Mouse (Mus musculus) adrenal gland, adult 18-20 months (tissue): ENCODE data around the gene Plxna4. TPM values are rescaled to one million over a fixed set of nuclear protein-coding genes. Genes with fewer than 3 reads are reported as not detected.

ENCODE experiments used
- DNase-seq, 2 experiments: peaks; one replicate each; pipeline ENCODE4 v3.0.0; 2021 to 2022; ENCODE audit warnings: low spot score in 2 of 2
- total RNA-seq, 2 experiments: library from RNA; stranded (reverse); gene quantifications; 1 replicate in 1 of 2; 2 replicates in 1 of 2; pipeline ENCODE4 v1.2.3; 2021

The Plxna4 gene
- total RNA-seq, 2 experiments from 2014 or later = 4.5 to 6.7 TPM

- no peak for DNase-seq
Observed at GRCm38 (mm10) chr6:32184402-32184985, 403.5 kb downstream of the Plxna4 start.

GRCm38 (mm10) chr6:32183651-32184185 is 404.3 kb downstream of the Plxna4 start:
- DNase-seq = no peak

GRCm38 (mm10) chr6:32180012-32180358 is 408.0 kb downstream of the Plxna4 start:
- DNase-seq = no peak

- DNase-seq = no peak
Observed at GRCm38 (mm10) chr6:32179346-32180011, 408.5 kb downstream of the Plxna4 start.

GRCm38 (mm10) chr6:32177905-32178304 is 410.1 kb downstream of the Plxna4 start:
- no peak for DNase-seq

GRCm38 (mm10) chr6:32167725-32168124 is 420.3 kb downstream of the Plxna4 start:
- no peak for DNase-seq

- no peak for DNase-seq
Observed at GRCm38 (mm10) chr6:32160370-32160769, 427.6 kb downstream of the Plxna4 start.

- DNase-seq = no peak
Observed at GRCm38 (mm10) chr6:32159931-32160330, 428.1 kb downstream of the Plxna4 start.

- no peak for DNase-seq
Observed at GRCm38 (mm10) chr6:32158347-32158746, 429.6 kb downstream of the Plxna4 start.

- no peak for DNase-seq
Observed at GRCm38 (mm10) chr6:32153170-32153569, 434.8 kb downstream of the Plxna4 start.

- DNase-seq = no peak
Observed at GRCm38 (mm10) chr6:32150836-32151235, 437.2 kb downstream of the Plxna4 start.

- no peak for DNase-seq
Observed at GRCm38 (mm10) chr6:32144771-32145170, 443.2 kb downstream of the Plxna4 start.

- DNase-seq = no peak
Observed at GRCm38 (mm10) chr6:32139537-32139936, 448.5 kb downstream of the Plxna4 start.

GRCm38 (mm10) chr6:32126914-32127313 is 461.1 kb downstream of the Plxna4 start:
- no peak for DNase-seq

GRCm38 (mm10) chr6:32122584-32123265 is 465.3 kb downstream of the Plxna4 start:
- no peak for DNase-seq

GRCm38 (mm10) chr6:32120931-32121330 is 467.1 kb downstream of the Plxna4 start:
- no peak for DNase-seq

GRCm38 (mm10) chr6:32109207-32109606 is 478.8 kb downstream of the Plxna4 start:
- no peak for DNase-seq

- no peak for DNase-seq
Observed at GRCm38 (mm10) chr6:32105547-32106275, 482.3 kb downstream of the Plxna4 start.
